Mouse (Mus musculus): ENCODE data around the gene Fam181a.

- TF ChIP-seq CTCF (IDR thresholded peaks at IDR 0.05; ENCODE audit: low read depth) (no peak), EP300 (IDR thresholded peaks at IDR 0.05; ENCODE audit: low read depth) (no peak)
Observed at GRCm38 (mm10) chr12:103302960-103303359, 7.8 kb upstream of the Fam181a start.
